Mouse (Mus musculus): ENCODE results near the gene Eva1a. TPM values are rescaled to one million over a fixed set of nuclear protein-coding genes. Genes with fewer than 3 reads are reported as not detected.

Gene Eva1a
- polyA plus RNA-seq (2016; fragmentation: Nextera tagmentation; extraction: Ambion mirVana): 1.0 and 2.6 TPM in 2 replicates

DNA sequence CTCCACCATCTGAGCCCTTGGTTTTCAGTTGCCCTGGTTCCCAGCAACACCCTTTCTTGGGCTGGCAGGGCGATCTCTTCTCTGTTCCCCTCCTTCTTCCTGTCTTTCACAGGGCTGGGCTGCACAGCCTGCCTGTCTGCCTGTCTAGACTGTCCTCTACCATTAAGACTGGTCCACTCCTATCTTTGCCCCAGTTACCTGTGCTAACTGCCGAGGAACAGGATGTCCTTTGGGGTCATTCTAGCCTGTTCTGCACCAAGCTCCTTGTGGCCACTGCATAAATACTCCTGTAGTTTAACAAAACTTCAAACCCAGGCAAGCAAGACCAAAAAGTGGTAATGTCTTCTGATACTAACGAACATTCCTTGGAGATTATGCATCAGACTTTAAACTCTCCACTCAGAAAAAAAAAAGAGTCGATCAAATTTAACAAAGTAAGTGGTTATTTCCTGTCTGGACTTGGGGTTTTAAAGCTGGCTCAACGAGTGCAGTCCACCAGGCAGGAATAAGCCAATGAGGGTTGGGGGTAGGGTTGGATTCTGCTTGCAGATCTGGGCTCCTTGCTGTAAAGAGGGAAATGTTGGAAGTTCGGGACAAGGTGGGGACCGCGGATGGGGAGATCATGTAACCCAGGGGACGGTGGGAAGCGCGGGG, at the start of gene Eva1a:
Gene Eva1a (plus strand): TSS at position 210 of the 654 bp plus-strand sequence.
- WGBS: 17% methylated on average over 11 of the region's 11 CpGs
- Histone ChIP-seq H3K4me3 (peak within 1 kb of the TSS; percentile 52), H3K36me3 (no peaks in the 10 kb centered on the region), H3K4me2 (replicated peaks) (peak within 1 kb of the TSS; percentile 93), H3K9ac (replicated peaks) (peak within 1 kb of the TSS; percentile 41), H3K9me3 (no peaks in the 10 kb centered on the region), H3K27me3 (peaks cover 88% of the 10 kb centered on the region), H3K27ac (replicated peaks) (no peak within 1 kb of the TSS), H3K4me1 (peaks cover 19% of the 10 kb centered on the region)
- no peak for ATAC-seq (ENCODE audit: low FRiP score, low read depth)

DNA sequence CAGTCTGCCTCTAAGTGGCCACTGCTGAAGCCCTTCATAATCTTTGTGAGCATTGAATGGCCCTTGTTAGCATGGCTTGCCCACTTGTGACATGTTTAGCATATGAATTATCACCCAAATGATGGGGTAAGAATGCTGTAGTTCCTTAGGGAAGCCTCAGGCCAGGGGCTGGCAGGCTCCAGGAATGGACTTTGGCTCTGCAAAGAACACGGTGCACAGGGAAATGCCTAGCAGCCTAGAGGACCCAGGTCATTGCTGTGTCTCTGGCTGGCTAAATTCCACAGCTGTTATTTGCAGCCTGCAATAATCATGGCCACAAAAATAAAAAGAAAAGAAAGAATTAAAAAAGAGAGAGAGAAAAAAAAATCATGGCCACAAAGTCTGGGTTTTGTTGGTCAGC, 28.5 kb upstream of the Eva1a start:
- WGBS: 54% methylated on average over 1 of the region's 1 CpGs
- Histone ChIP-seq H3K36me3 (no peaks in the 10 kb centered on the region), H3K27ac (replicated peaks) (no peak overlapping the region), H3K27me3 (no peaks in the 10 kb centered on the region), H3K4me2 (replicated peaks) (no peak overlapping the region), H3K9me3 (no peaks in the 10 kb centered on the region), H3K4me1 (no peaks in the 10 kb centered on the region), H3K9ac (replicated peaks) (no peak overlapping the region), H3K4me3 (no peak overlapping the region)
- no peak for ATAC-seq (ENCODE audit: low FRiP score, low read depth)

DNA sequence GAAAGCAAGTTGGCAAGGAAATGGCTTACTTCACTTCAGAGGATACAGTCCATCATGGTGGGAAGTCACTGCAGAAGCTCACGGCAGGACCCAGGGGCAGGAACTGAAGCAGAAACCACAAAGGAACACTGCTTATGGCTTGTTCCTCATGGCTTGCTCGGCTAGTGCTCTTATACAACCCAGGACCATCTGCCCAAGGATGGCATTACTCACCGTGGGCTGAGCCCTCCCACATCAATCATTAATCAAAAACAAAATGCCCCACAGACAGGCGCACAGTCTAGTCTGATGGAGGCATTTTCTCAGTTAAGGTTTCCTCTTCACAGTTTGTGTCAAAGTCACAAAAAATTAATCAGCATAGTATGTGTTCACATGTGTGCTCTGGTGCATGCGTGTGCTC, 19.8 kb upstream of the Eva1a start:
- Histone ChIP-seq H3K27ac (replicated peaks) (no peak overlapping the region), H3K4me3 (no peak overlapping the region), H3K27me3 (0 out of 2 replicates have a peak, but pooled peaks cover 14% of the 10 kb centered on the region), H3K36me3 (no peaks in the 10 kb centered on the region), H3K4me1 (no peaks in the 10 kb centered on the region), H3K4me2 (replicated peaks) (no peak overlapping the region), H3K9me3 (no peaks in the 10 kb centered on the region), H3K9ac (replicated peaks) (no peak overlapping the region)
- no peak for ATAC-seq (ENCODE audit: low FRiP score, low read depth)
- WGBS: 90% methylated on average over 5 of the region's 5 CpGs

DNA sequence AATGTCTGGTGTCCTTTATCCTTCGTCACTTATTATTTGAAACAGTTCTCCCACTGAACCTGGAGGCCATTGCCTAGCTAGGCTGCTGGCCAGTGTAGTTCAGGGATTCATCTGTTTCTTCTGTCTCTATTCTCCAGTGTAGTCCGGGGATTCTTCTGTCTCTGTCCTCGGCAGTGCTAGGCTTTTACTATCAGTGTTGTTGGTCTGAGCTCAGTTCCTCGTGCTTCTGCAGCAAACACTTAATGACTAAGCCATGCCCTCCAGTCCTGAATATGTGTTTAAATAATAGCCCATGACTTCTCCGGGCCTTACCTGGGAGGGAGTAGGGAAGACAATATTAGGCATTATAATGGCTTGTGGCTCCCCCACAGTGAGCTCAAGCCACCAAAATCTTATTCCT, 19.3 kb upstream of the Eva1a start:
- Histone ChIP-seq H3K9ac (replicated peaks) (no peak overlapping the region), H3K4me2 (replicated peaks) (no peak overlapping the region), H3K9me3 (no peaks in the 10 kb centered on the region), H3K4me1 (no peaks in the 10 kb centered on the region), H3K36me3 (no peaks in the 10 kb centered on the region), H3K27ac (replicated peaks) (no peak overlapping the region), H3K4me3 (no peak overlapping the region), H3K27me3 (peaks cover 16% of the 10 kb centered on the region; the same call in 1 of the 2 replicates)
- 91% methylated on average over 5 of the region's 5 CpGs for WGBS
- no peak for ATAC-seq (ENCODE audit: low FRiP score, low read depth)

DNA sequence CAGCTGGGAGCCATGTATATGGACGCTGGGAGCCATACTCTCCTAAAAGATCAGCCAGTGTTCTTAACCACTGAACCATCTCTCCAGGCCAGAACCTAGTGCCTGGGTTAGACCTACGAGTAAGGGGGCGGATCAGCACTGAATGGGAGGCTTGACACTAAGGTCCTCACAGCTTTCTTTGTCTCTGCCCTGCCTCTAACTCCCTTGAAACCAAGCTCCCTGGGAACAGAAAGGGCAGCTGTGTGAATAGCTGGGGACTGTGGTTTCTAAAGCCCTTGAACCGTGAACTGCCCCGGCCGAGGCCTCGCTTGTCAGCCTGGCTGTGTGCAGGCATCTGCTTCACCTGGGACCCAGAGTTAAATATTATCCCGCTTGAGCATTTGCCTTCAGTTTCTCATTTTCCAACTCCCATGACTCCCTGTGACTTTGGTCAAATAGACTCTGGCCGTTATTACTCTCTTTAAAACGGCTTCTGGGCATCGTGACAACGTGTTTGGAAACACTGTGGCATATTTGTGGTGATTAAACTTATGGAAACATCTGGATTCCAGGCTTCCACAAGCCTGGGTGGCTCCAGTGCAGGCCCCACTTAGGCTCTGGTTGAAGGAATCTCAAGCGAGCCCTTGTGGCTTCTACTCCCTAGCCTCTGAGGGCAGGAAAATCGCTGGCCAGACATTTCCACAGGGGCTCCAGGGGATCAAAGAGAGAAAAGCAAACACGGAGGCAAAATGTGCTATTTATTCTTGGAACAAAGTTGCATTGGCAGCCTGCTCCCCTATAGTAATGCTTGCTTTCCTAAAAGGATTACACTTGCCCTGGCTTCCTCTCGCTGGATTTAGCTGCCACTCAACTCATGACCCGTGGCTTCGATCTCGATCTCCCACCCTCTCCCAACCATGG, 11.0 kb upstream of the Eva1a start:
- 12% methylated on average over 19 of the region's 19 CpGs for WGBS
- Histone ChIP-seq H3K27ac (replicated peaks) (no peak overlapping the region), H3K4me1 (peaks cover 10% of the 10 kb centered on the region), H3K4me2 (replicated peaks) (no peak overlapping the region), H3K9me3 (no peaks in the 10 kb centered on the region), H3K4me3 (no peak overlapping the region), H3K27me3 (peaks cover 73% of the 10 kb centered on the region), H3K36me3 (no peaks in the 10 kb centered on the region), H3K9ac (replicated peaks) (no peak overlapping the region)
- no peak for ATAC-seq (ENCODE audit: low FRiP score, low read depth)

DNA sequence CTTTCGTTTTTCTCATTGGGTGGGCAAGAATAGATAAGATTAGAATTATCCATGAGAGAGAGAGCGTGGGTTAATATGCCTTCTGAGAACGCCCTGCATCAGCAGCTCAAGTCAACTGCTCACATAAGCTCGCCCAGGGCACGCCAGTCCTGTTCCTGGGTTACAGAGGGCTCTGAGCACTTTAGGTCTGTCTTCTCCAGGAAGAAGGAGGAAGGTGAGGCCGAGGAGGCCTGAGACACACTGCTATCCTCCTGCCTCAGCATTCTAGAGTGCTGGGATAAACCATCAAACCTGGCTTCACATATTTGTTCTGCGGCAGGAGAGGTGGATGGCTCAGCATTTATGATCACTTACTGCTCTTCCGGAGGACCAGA, 10.3 kb upstream of the Eva1a start:
- Histone ChIP-seq H3K27ac (replicated peaks) (no peak overlapping the region), H3K4me1 (peaks cover 10% of the 10 kb centered on the region), H3K4me2 (replicated peaks) (no peak overlapping the region), H3K9me3 (no peaks in the 10 kb centered on the region), H3K9ac (replicated peaks) (no peak overlapping the region), H3K27me3 (peaks cover 70% of the 10 kb centered on the region), H3K4me3 (no peak overlapping the region), H3K36me3 (no peaks in the 10 kb centered on the region)
- ATAC-seq (ENCODE audit: low FRiP score, low read depth): 0 out of 2 replicates have a peak, but pooled peaks have one; percentile 41
- WGBS: 29% methylated on average over 8 of the region's 8 CpGs

DNA sequence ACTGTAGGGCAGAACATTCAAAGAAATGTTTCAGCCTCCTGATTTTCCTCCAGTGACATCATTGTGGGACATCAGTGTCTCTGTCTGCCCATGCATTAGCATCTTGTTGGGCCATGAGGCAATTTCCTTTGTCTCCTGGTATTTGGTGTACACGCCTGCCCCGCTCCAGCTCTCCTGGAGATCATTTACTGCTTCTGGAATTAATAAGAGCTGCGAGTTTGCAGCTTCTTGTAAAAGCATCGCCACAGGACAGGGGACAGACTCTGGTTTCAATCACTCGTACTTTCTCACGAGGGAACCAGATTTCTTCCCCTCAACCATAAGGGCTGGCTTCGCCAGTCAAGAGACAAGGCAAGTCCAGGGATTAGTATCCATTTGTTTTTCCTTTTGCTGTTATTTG, 3.6 kb upstream of the Eva1a start:
- Histone ChIP-seq H3K27me3 (peaks cover 83% of the 10 kb centered on the region), H3K4me2 (replicated peaks) (no peak overlapping the region), H3K4me1 (peaks cover 9% of the 10 kb centered on the region; the same call in 1 of the 2 replicates), H3K9me3 (no peaks in the 10 kb centered on the region), H3K36me3 (no peaks in the 10 kb centered on the region), H3K27ac (replicated peaks) (no peak overlapping the region), H3K4me3 (no peak overlapping the region), H3K9ac (replicated peaks) (no peak overlapping the region)
- ATAC-seq (ENCODE audit: low FRiP score, low read depth): no peak
- 73% methylated on average over 7 of the region's 7 CpGs for WGBS

DNA sequence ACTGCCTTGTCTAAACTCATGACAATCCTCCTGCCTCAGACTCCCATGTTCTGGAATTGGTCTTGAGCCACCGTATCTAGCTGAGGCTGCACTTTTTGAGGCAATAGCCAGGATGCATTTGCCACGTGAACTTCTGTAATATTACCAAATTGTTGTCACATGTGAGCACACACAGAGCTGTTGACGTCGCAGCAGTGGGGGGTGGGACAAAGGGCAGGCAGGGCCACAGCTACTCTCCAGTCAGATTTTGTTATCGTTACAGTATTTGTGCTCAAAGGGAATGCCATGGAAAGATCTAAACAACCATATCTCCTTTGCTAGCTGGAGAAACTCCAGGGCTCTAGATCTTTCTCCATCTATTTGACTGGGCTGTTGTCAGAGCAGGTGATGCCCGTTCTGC, 1.6 kb upstream of the Eva1a start:
- no peaks in the 10 kb centered on the region for H3K9me3 ChIP-seq
- H3K9ac ChIP-seq (replicated peaks): no peak overlapping the region
- 81% methylated on average over 6 of the region's 6 CpGs for WGBS
- peaks cover 19% of the 10 kb centered on the region for H3K4me1 ChIP-seq
- H3K27ac ChIP-seq (replicated peaks): no peak overlapping the region
- H3K4me3 ChIP-seq: no peak overlapping the region
- no peak for ATAC-seq (ENCODE audit: low FRiP score, low read depth)
- H3K36me3 ChIP-seq: no peaks in the 10 kb centered on the region
- H3K27me3 ChIP-seq: peaks cover 84% of the 10 kb centered on the region
- H3K4me2 ChIP-seq (replicated peaks): no peak overlapping the region

DNA sequence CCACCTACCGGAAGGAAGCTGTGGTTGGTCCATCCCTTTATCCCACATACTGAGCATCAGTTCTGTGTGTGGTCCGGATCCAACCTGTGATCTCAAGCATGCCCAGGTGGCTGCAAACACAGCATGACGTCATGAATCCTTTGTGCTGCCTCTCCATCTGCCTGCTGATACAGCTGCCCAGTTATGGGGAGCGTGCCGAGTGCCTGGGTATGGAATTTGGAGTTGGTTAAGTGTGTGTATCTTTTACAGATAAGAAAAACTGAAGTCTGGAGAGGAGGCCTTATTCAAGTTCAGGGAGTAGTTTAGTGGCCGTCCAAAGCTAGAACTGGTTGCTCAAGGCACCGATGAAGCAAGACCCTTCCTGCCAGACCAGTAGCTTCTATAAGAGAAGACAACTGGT, 875 bp upstream of the Eva1a start:
- 81% methylated on average over 7 of the region's 7 CpGs for WGBS
- H3K27ac ChIP-seq (replicated peaks): no peak overlapping the region
- peaks cover 19% of the 10 kb centered on the region for H3K4me1 ChIP-seq
- no peaks in the 10 kb centered on the region for H3K36me3 ChIP-seq
- no peak overlapping the region for H3K9ac ChIP-seq (replicated peaks)
- no peak overlapping the region for H3K4me2 ChIP-seq (replicated peaks)
- H3K27me3 ChIP-seq: peaks cover 86% of the 10 kb centered on the region
- no peaks in the 10 kb centered on the region for H3K9me3 ChIP-seq
- H3K4me3 ChIP-seq: no peak overlapping the region
- no peak for ATAC-seq (ENCODE audit: low FRiP score, low read depth)

DNA sequence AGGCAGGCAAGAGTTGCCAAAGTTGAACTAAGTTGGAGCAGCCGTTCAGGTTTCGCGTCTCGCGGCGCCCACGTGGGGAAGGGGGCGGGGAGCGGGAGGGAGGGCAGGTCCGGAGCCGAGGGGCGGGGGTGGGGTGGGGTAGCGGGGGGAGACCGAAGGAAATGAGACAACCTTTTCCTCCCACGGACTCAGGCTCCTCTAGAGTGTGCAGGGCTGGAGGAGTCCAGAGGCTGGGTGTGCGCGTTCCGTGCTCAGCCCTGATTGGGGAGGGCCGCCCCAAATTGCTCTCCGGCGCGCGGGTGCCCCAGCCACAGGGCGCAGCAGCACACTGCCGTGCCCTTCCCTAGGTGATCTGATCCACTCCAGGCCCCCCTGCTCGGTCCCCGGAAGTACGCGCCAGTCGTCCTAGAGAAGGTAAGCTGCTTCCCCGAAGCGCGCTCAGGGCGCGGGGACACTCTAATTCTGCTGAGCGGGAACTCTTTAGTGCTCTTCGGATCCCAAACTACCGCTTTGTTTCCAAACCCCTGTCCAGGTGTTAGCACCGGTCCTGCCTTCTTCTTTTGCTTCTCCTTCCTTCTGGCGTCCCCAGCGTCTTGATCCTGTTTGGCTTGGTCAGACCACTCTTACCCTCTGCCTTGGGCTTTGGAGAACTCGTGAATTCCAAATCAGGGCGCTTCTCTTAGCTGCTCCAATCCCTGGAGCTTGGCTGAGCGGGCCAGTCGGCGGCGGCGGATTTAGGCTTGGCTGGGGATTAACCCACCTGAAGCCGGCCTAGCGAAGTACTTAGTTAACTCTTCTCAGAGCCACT, 849 bp downstream of the Eva1a start:
- H3K27me3 ChIP-seq: peaks cover 95% of the 10 kb centered on the region
- no peaks in the 10 kb centered on the region for H3K9me3 ChIP-seq
- no peaks in the 10 kb centered on the region for H3K36me3 ChIP-seq
- peak overlapping the region; percentile 93 for H3K4me2 ChIP-seq (replicated peaks)
- peaks cover 19% of the 10 kb centered on the region for H3K4me1 ChIP-seq
- peak; percentile 65 for ATAC-seq (ENCODE audit: low FRiP score, low read depth)
- under 1% methylated on average over 49 of the region's 50 CpGs for WGBS
- no peak overlapping the region for H3K27ac ChIP-seq (replicated peaks)
- H3K9ac ChIP-seq (replicated peaks): peak overlapping the region; percentile 41
- peak overlapping the region; percentile 52 for H3K4me3 ChIP-seq

DNA sequence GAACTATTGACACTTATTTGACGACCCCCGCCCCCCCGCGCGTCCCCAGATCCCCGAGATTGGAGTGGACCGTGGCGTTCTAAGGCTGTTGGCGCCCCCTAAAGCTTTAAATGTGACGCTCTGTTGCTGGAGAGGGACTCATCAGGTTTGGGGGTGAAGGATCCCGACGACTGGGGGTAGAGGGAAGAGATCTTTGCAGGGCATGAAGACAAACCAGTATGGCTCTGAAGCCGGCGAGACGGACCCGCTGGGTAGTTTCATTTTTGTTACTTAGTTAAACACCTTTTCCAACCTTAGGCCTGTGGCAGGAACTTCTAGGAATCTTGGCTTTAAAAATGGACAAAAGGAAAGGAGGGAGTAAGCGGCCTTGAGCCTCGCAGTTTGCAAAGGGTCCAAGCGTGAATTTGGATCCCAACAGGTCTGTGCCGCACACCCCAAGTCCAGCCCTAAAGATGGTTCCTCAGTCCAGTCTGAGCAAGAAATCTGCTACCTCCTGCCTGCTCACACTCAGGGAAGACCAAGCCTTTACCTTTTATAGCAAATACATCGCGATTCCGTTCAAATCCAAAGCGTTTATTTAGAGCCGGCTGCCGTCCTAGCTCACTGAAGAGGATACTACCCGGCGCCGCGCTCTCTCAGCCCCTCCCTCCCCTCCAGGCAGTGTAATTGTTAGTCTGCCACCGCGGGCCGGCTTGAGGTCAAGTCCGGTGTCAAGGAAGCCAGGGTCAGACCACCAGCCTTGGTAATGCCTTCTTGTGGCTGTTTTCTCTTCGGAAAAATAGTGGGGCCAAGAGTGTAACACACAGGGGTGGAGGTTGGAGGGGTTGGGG, 1.7 kb downstream of the Eva1a start:
- Histone ChIP-seq H3K27ac (replicated peaks) (no peak overlapping the region), H3K9ac (replicated peaks) (no peak overlapping the region; the same call in 1 of the 2 replicates), H3K4me3 (peak overlapping the region; percentile 52), H3K4me2 (replicated peaks) (peak overlapping the region; percentile 93), H3K27me3 (peaks cover 96% of the 10 kb centered on the region), H3K4me1 (peaks cover 19% of the 10 kb centered on the region), H3K36me3 (no peaks in the 10 kb centered on the region), H3K9me3 (no peaks in the 10 kb centered on the region)
- ATAC-seq (ENCODE audit: low FRiP score, low read depth): peak; percentile 41
- WGBS: under 1% methylated on average over 35 of the region's 35 CpGs

Data from midbrain, embryonic 12.5 days (tissue).